Mouse (Mus musculus): ENCODE measurements around the gene Kif21a.

DNA sequence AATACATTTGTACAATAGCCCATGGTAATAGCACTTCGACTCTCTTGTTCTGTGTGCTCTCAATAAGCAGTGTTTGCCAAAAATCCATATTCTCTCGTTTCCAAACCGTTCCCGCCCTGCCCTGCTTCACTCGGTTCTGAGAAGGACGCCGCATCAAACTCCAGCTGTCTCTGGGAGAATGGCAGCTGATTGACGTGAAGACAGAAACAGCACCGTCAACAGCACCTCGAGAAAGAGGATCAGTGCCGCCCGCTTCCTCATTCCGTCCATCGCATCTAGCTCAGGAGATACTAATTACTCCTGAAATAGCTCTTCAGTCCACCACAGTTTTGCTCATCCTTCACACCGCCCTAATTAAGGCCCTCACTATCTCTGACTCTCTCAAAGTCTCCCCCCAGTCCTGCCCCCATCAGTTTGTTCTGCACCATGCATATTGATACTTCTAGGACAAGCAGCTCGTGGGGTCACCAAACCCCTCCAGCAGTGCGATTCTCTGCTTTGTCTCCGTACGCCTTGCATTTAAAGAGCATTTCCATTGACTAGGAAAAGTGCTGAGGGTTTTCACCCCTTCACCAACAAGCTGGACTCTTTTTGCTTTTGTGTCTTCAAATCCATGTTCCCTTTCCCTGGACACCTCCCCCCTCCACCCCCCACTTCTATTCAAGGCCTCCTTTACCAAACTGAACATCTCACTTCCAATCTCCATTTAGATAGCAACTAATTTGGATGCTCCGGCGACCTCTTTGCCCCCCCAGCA, 49.3 kb downstream of the Kif21a start:
- TF ChIP-seq CTCF (IDR thresholded peaks at IDR 0.05; ENCODE audit: insufficient read depth, low read length) (no peak), POLR2A (IDR thresholded peaks at IDR 0.05; ENCODE audit: borderline replicate concordance, extremely low read depth, low read depth, low read length) (no peak)
